Mouse (Mus musculus): ENCODE data around the gene Cdyl2.

DNA sequence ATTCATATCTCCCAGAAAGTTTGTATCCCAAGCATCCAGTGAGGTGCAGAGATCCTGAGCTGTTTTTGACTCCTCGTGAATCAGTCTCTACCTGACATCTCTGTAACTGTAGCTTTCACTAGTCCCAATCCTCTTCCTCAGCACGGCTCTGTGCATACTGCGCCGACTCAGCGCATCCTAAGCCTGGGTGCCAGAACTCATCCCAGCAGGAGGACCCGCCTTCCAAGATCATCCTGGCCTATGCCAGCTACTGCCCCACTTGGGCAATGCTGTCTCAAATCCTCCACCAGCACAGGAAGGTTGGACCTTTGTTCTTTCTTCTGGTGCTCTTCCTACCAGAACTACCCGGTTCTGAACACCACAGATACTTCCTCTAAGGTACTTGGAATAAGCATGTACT lies 207.9 kb downstream of the Cdyl2 start:
- no peak for TF ChIP-seq CTCF (IDR thresholded peaks at IDR 0.05; ENCODE audit: borderline replicate concordance, insufficient read depth, low read depth, low read length)
- no peak for TF ChIP-seq POLR2A (IDR thresholded peaks at IDR 0.05; ENCODE audit: borderline replicate concordance, insufficient read depth, low read length)

Data from cerebellum, adult 2 months (tissue).